Mouse (Mus musculus) neural tube, embryonic 12.5 days (tissue): ENCODE measurements around the gene Prrc2b. TPM values are rescaled to one million over a fixed set of nuclear protein-coding genes. Genes with fewer than 3 reads are reported as not detected.

Source experiments
- ATAC-seq: fragments of 200-750 bp; cut with Nextera tagmentation; 2 replicates; pipeline ENCODE4 v1.8.0; 2017; ENCODE audit warnings: low read depth, mild to moderate bottlenecking, moderate TSS enrichment, moderate library complexity; ENCODE audit not compliant: low FRiP score
- H3K27ac ChIP-seq: fragments of 300-500 bp; sonication (generic); 2 replicates; pipeline ENCODE4 v1.5.1; 2016
- H3K27me3 ChIP-seq: fragments of 300-500 bp; sonication (generic); replicated peaks from 2 replicates; pipeline ENCODE4 v1.6.1; 2016; ENCODE audit warnings: mild to moderate bottlenecking
- H3K36me3 ChIP-seq: fragments of 300-500 bp; sonication (generic); 2 replicates; pipeline ENCODE4 v1.6.1; 2016; ENCODE audit warnings: mild to moderate bottlenecking
- H3K4me1 ChIP-seq: fragments of 300-500 bp; sonication (generic); 2 replicates; pipeline ENCODE4 v1.6.1; 2016
- H3K4me2 ChIP-seq: fragments of 300-500 bp; sonication (generic); replicated peaks from 2 replicates; pipeline ENCODE4 v1.6.1; 2016; ENCODE audit warnings: mild to moderate bottlenecking
- H3K4me3 ChIP-seq: fragments of 300-500 bp; sonication (generic); 2 replicates; pipeline ENCODE4 v1.5.1; 2016
- H3K9ac ChIP-seq: fragments of 300-500 bp; sonication (generic); 2 replicates; pipeline ENCODE4 v1.6.1; 2016; ENCODE audit warnings: mild to moderate bottlenecking
- H3K9me3 ChIP-seq: fragments of 300-500 bp; sonication (generic); 2 replicates; pipeline ENCODE4 v1.6.1; 2016; ENCODE audit warnings: mild to moderate bottlenecking
- WGBS: fragments of 180-500 bp; shearing (Covaris S2); methylation state at CpG from one replicate; pipeline ENCODE4 v1.1.7; 2016; 5-methylcytosine and 5-hydroxymethylcytosine counted together
- polyA plus RNA-seq: library from polyadenylated mRNA; unstranded; fragments of >200 nt; fragmentation: Nextera tagmentation; extraction: Ambion mirVana; gene quantifications from 2 replicates; pipeline ENCODE4 v1.2.1, GENCODE M21; 2016

Gene Prrc2b
- polyA plus RNA-seq, 1 experiment from 2014 or later: 106 TPM

DNA sequence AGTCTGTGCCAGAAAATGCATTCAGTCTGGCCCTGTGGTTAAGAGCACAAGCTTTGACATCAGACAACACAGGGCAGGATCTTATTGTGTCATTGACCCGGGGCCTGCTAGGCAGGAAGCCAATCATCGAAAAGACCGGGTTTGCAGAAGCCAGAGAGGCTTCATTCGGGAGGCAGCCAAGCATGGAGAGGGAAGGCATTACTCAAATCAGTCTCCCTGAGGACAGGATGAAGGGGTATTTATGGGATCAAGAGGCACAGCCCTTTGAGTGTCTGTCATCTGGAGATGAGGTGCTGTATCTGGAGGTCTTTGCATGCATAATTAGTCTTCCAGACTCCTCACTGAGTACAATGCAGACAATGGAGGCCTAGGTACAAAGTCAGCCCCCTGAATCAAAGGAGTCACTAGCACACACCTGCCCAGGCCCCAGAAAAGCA, 10.4 kb upstream of the Prrc2b start:
- Histone ChIP-seq H3K36me3 (no peaks in the 10 kb centered on the region), H3K4me1 (peaks cover 3% of the 10 kb centered on the region; the same call in 1 of the 2 replicates), H3K9ac (no peak overlapping the region), H3K27me3 (no peaks in the 10 kb centered on the region; the same call in 1 of the 2 replicates), H3K4me2 (no peak overlapping the region), H3K9me3 (no peaks in the 10 kb centered on the region), H3K4me3 (no peak overlapping the region), H3K27ac (no peak overlapping the region)
- WGBS: 41% methylated on average over 4 of the region's 4 CpGs
- ATAC-seq: no peak

DNA sequence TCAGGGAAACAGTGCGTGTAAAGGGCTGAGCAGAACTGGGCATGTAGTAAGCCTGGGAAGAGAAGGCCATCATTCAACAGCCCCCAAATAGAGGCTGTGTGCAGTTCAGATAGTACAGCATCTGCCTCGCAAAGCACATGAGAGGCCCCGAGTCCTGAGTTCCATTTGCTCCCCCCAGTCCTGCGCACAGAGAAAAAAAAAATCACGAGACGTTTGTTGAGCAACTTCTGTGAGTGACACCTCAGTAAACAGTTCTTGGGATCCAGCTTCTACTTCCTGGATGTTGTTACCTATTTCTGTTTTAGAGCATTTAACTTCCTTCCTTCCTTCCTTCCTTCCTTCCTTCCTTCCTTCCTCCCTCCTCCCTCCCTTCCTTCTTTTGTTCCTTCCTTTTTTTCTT, 9.3 kb upstream of the Prrc2b start:
- no peaks in the 10 kb centered on the region; the same call in 1 of the 2 replicates for H3K27me3 ChIP-seq
- no peak overlapping the region for H3K9ac ChIP-seq
- no peak overlapping the region for H3K4me3 ChIP-seq
- ATAC-seq: no peak
- no peaks in the 10 kb centered on the region for H3K36me3 ChIP-seq
- 80% methylated on average over 6 of the region's 6 CpGs for WGBS
- no peak overlapping the region for H3K27ac ChIP-seq
- H3K4me2 ChIP-seq: no peak overlapping the region
- peaks cover 3% of the 10 kb centered on the region; the same call in 1 of the 2 replicates for H3K4me1 ChIP-seq
- no peaks in the 10 kb centered on the region for H3K9me3 ChIP-seq

DNA sequence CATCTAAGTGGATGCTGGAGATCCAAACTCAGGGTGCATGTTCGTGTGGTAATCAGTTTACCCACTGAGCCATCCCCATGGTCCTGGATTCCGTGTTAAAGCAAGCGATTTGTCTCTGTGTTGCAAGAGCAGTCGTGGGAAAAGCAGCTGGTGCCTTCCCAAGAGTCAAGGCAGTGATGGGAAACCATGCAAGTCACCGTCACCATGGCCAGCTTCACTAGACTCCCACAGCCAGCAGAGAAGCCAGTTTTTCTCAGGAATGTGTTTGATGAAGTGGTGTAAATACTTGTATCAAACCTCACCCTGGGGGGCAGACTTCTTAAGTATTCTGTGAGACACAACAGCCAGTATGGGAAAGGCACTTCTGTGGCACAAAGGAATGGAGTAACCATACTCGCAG, 8.5 kb upstream of the Prrc2b start:
- WGBS: 66% methylated on average over 6 of the region's 6 CpGs
- Histone ChIP-seq H3K9me3 (no peaks in the 10 kb centered on the region), H3K4me1 (no peaks in the 10 kb centered on the region), H3K4me3 (no peak overlapping the region), H3K27ac (no peak overlapping the region), H3K4me2 (no peak overlapping the region), H3K27me3 (no peaks in the 10 kb centered on the region; the same call in 1 of the 2 replicates), H3K36me3 (no peaks in the 10 kb centered on the region), H3K9ac (no peak overlapping the region)
- no peak for ATAC-seq

DNA sequence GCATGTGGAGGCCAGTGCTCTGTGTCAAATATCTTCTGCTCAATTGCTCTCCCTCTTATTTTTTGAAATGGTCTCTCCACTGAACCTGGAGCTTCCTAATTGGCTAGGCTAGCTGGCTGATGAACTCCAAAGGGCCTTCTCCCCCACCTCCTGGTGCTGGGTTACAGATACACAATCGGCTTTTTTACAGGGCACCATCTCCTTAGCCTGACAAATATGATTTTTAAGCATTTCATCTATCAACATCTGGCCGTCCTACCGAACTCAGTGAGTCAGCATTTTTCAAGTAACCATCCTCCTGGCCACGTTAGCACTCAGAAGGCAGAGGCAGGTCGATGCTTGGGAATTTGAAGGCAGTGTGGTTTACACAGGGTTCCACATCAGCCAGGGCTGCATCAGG, 6.2 kb upstream of the Prrc2b start:
- Histone ChIP-seq H3K9ac (no peak overlapping the region), H3K4me1 (no peaks in the 10 kb centered on the region), H3K4me3 (no peak overlapping the region), H3K4me2 (no peak overlapping the region), H3K9me3 (no peaks in the 10 kb centered on the region), H3K36me3 (no peaks in the 10 kb centered on the region), H3K27ac (no peak overlapping the region), H3K27me3 (no peaks in the 10 kb centered on the region; the same call in 1 of the 2 replicates)
- no peak for ATAC-seq
- WGBS: 90% methylated on average over 5 of the region's 5 CpGs

DNA sequence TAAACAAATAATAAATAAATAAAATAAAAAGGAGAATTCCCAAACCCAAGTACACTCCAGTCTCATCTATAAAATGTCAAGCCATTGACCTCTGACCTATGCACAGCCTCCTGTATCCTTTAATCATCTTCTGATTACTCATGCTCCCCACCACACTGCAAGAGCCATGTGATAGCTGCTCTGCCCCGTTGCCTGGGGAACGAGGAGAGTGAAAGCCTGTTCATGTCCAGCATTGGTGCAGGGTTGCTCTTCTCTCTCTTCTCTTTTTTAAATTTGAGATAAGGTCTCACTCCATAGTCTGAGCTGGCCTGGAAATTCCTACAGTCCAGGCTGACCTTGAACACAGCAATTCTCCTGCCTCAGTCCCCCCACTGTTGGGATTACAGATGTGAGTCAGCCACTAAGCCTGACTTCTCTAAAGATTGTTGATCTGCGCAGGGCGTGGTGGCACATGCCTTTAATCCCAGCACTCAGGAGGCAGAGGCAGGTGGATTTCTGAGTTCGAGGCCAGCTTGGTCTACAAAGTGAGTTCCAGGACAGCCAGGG, 4.2 kb upstream of the Prrc2b start:
- Histone ChIP-seq H3K27ac (no peak overlapping the region), H3K4me1 (no peaks in the 10 kb centered on the region), H3K9ac (no peak overlapping the region), H3K36me3 (no peaks in the 10 kb centered on the region), H3K9me3 (no peaks in the 10 kb centered on the region), H3K27me3 (no peaks in the 10 kb centered on the region; the same call in 1 of the 2 replicates), H3K4me3 (no peak overlapping the region), H3K4me2 (no peak overlapping the region)
- 75% methylated on average over 5 of the region's 5 CpGs for WGBS
- ATAC-seq: no peak

DNA sequence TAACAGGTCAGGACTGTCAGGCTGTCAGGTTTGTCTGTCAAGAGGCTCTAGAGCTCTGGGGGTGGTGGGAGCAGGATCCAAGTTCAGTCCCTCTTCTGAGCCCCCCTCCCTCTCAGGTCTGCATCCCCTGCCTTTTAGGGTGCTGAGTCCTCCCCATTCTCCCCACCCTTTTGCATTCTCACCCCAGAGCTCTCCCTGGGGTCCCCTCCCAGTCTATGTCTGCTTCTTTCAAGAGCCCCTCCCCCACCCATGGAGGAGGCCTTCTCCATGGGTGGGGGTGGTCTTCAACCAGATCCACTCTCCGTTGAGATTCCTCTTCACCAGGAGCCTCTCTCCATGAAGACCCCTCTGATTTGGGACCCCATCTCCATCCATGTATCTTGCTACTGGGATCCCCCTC, 747 bp upstream of the Prrc2b start:
- ATAC-seq: no peak
- Histone ChIP-seq H3K36me3 (no peaks in the 10 kb centered on the region), H3K27ac (no peak overlapping the region), H3K4me1 (peaks cover 31% of the 10 kb centered on the region), H3K4me3 (peak overlapping the region; percentile 98), H3K9me3 (no peaks in the 10 kb centered on the region), H3K9ac (peak overlapping the region; percentile 100), H3K4me2 (peak overlapping the region; percentile 75), H3K27me3 (no peaks in the 10 kb centered on the region)
- WGBS: 23% methylated on average over 1 of the region's 1 CpGs

DNA sequence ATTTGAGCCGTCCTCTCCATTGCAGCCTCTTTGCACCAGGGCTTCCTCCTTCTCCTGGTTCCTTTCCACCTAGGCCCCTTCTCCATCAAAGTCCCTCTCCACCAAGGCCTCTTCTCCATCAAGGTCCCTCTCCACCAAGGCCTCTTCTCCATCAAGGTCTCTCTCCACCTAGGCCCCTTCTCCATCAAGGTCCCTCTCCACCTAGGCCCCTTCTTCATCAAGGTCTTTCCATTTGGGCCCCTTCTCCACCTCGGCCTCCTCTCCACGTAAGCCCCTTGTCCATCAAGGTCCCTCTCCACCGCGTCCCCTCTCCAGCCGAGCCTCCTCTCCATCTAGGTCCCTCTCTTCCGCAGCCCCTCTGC, 339 bp upstream of the Prrc2b start:
- ATAC-seq: peak; percentile 71
- Histone ChIP-seq H3K4me3 (peak overlapping the region; percentile 98), H3K27ac (peak overlapping the region; percentile 99), H3K4me1 (peaks cover 35% of the 10 kb centered on the region), H3K36me3 (no peaks in the 10 kb centered on the region), H3K9ac (peak overlapping the region; percentile 100), H3K9me3 (no peaks in the 10 kb centered on the region), H3K4me2 (peak overlapping the region; percentile 75), H3K27me3 (no peaks in the 10 kb centered on the region)
- 4% methylated on average over 7 of the region's 7 CpGs for WGBS

DNA sequence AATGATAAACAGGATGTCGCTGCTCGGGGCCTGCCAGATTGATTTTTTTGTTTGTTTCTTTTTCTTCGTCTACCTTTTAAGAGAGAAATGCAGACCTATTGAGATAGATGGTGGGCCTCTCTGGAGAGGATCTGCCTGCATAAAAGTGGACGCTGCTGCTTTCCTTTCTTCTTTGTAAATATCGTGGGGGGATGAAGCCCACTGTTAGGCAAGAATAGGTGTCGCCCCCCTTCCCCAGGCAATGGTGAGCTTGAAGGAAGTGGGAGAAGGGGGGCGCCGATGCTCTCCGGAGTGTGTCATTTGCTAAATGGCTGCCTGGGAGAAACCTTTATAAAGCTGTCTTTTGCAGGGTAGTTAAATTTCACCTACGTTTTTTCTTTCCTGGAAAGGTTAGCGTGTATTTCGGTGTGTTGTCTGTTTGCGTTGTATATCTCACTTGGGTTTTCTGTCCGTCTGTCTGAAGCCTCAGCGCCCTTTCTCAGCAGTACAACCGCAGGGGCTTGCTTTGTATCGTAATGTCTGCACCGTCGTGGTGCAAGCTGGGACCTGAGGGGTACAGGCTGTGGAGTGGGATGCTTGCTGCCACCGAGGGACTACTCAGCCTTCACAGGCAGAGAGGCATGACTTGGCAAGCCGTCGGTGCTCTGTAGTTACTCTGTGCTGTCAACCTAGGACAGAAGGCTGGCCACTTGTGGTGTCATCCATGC, 931 bp downstream of the Prrc2b start:
- H3K9me3 ChIP-seq: no peaks in the 10 kb centered on the region
- ATAC-seq: 0 out of 2 replicates have a peak, but pooled peaks have one; percentile 29

DNA sequence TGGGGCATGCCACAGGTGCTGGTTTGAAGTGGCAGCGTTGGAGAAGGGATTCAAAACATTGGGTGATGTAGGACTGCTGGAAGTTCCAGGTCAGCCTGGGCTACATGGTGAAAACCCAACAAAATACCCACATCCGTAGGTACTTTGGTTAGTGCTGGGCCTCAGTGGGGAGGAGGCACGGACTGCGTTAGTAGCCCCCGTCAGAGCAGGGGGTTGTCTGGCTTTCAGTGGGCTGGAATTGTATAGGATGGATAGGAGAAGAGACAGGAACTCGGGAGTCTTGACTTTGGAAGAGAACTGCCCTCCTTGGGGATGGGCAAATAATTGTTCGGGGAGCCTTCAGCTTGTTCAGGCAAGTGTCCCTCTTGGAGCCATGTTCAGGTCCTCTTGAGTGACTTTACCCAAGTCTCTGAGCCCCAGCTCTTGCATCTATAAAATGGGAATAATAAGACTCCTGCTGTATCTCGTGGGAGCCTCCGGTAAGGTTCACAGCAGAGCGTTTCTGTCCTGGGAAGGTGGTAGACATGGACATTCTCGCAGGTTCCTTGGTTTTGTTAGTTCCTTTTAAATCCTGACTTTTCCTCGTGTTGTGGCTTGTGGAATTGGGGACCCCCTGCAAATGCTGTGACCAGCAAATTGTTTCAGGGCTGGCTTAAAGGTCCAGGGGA, 1.6 kb downstream of the Prrc2b start:
- Histone ChIP-seq H3K36me3 (no peaks in the 10 kb centered on the region), H3K4me1 (peaks cover 54% of the 10 kb centered on the region), H3K9me3 (no peaks in the 10 kb centered on the region), H3K27ac (peak overlapping the region; percentile 99), H3K4me3 (peak overlapping the region; percentile 98), H3K9ac (peak overlapping the region; percentile 100), H3K4me2 (peak overlapping the region; percentile 75), H3K27me3 (no peaks in the 10 kb centered on the region)
- ATAC-seq: no peak
- WGBS: 18% methylated on average over 12 of the region's 12 CpGs

More for the DNA sequence above, 931 bp downstream of the Prrc2b start:
- peak overlapping the region; percentile 75 for H3K4me2 ChIP-seq
- H3K27ac ChIP-seq: peak overlapping the region; percentile 99
- WGBS: 0% methylated on average over 22 of the region's 22 CpGs
- peaks cover 48% of the 10 kb centered on the region for H3K4me1 ChIP-seq
- no peaks in the 10 kb centered on the region for H3K27me3 ChIP-seq
- H3K4me3 ChIP-seq: peak overlapping the region; percentile 98
- H3K9ac ChIP-seq: peak overlapping the region; percentile 100
- no peaks in the 10 kb centered on the region for H3K36me3 ChIP-seq

DNA sequence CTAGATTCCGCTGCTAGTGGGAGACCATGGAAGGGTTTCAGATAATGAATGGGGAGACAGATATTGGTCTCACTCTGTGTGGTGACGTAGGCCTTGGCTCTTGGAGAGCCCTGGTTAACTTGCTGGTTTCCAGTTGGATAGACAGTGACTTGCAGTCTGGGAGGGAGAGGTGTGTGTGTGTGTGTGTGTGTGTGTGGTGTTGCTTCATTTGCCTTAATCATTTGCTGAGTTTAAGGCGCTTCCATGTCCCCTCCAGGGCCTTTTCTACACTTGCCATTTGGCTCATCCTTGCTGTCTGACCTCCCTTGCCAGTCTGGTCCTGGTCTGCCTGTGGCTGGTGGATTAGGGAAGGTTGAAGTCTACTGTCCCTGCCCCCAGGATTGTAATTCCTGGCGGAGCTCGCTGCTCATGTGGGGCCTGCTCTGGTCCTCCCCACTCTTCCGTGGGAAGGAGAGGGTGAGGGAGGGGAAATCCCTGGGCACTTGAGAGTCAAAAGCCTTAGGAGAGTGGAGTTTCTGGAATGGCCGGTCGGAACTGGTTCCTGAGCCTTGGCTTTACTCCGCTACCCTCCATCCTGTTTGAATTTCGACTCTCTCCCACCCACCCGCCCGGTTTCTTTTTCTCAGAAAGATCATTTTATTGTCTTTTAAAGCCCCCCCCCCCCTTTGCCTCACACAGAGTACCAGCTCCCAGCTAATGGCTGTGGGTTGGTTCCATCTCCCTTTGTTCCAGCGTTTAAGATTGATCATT, 2.3 kb downstream of the Prrc2b start:
- no peaks in the 10 kb centered on the region for H3K36me3 ChIP-seq
- peaks cover 60% of the 10 kb centered on the region for H3K4me1 ChIP-seq
- H3K9ac ChIP-seq: peak overlapping the region; percentile 100
- WGBS: 3% methylated on average over 13 of the region's 13 CpGs
- H3K4me3 ChIP-seq: peak overlapping the region; percentile 98
- no peaks in the 10 kb centered on the region for H3K9me3 ChIP-seq
- H3K27ac ChIP-seq: peak overlapping the region; percentile 47
- ATAC-seq: no peak
- H3K4me2 ChIP-seq: peak overlapping the region; percentile 75
- H3K27me3 ChIP-seq: no peaks in the 10 kb centered on the region

DNA sequence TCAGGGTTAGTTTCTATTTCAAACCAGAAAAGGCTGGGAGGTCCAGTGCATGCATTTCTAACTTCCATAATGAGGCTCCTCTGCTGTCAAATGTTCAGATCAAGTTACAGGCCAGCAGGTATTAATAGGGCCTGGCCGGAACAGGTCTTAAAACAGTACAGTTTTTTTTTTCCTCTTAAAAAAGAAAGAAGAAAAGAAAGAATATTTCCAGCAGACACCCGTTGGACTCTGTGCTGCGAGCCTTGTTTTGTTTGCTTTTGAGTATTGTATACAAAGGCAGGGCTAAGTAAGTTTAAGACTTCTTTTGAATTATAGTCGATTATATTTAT, 2.9 kb downstream of the Prrc2b start:
- Histone ChIP-seq H3K4me2 (peak overlapping the region; percentile 75), H3K36me3 (no peaks in the 10 kb centered on the region), H3K9ac (peak overlapping the region; percentile 100), H3K4me3 (peak overlapping the region; percentile 98), H3K4me1 (peaks cover 66% of the 10 kb centered on the region), H3K27ac (peak overlapping the region; percentile 47; the same call in 1 of the 2 replicates), H3K9me3 (no peaks in the 10 kb centered on the region), H3K27me3 (no peaks in the 10 kb centered on the region)
- 14% methylated on average over 4 of the region's 4 CpGs for WGBS
- no peak for ATAC-seq
